ENCODE assay signal across 18 mouse cellular contexts in genomic region chr10:23156866-23157625, GRCm38 (mm10).
DNase-seq lines count a peak whose midpoint lies in the region; ATAC-seq lines count a peak whose summit lies in the region.
"Had no signal": no experiment of that assay in that cellular context is flagged by ENCODE, and none has a peak within 500 bp of the region (broad histone marks: within the 10 kb centered on the region; RNA-seq: fewer than 3 reads in every experiment).

No protein-coding gene starts in this region.

- H3K27me3 ChIP-seq in forebrain, embryonic 10.5 days (ENCODE audit: poor library complexity, severe bottlenecking): no peaks in the 10 kb centered on the region
- H3K27me3 ChIP-seq in forebrain, embryonic 12.5 days: no peaks in the 10 kb centered on the region
- no peaks in the 10 kb centered on the region for H3K27me3 ChIP-seq in heart, embryonic 15.5 days
- no peaks in the 10 kb centered on the region for H3K27me3 ChIP-seq in limb, embryonic 12.5 days
- H3K27me3 ChIP-seq in hindbrain, embryonic 12.5 days: no peaks in the 10 kb centered on the region

- no peak overlapping the region for H3K4me2 ChIP-seq in forebrain, embryonic 12.5 days
- no peak overlapping the region for H3K4me2 ChIP-seq in heart, embryonic 15.5 days
- H3K4me2 ChIP-seq in limb, embryonic 12.5 days: no peak overlapping the region
- H3K4me2 ChIP-seq in hindbrain, embryonic 12.5 days (replicated peaks): no peak overlapping the region

- H3K36me3 ChIP-seq in forebrain, embryonic 10.5 days (replicated peaks): peaks cover 10% of the 10 kb centered on the region
- H3K36me3 ChIP-seq in forebrain, embryonic 12.5 days (replicated peaks): no peaks in the 10 kb centered on the region
- no peaks in the 10 kb centered on the region for H3K36me3 ChIP-seq in heart, embryonic 15.5 days
- peaks cover 2% of the 10 kb centered on the region; the same call in 1 of the 2 replicates for H3K36me3 ChIP-seq in limb, embryonic 12.5 days
- no peaks in the 10 kb centered on the region for H3K36me3 ChIP-seq in hindbrain, embryonic 12.5 days

- no peak overlapping the region for H3K9ac ChIP-seq in forebrain, embryonic 12.5 days
- H3K9ac ChIP-seq in heart, embryonic 15.5 days: no peak overlapping the region
- no peak overlapping the region for H3K9ac ChIP-seq in limb, embryonic 12.5 days (replicated peaks)
- no peak overlapping the region for H3K9ac ChIP-seq in hindbrain, embryonic 12.5 days
- H3K9ac ChIP-seq: liver, postnatal 0 days had no signal

- no peak for DNase-seq in forebrain, embryonic 10.5 days (ENCODE audit: extremely low spot score, low spot score)
- DNase-seq in heart, adult 9 months (ENCODE audit: low spot score in 2 of 2): no peak
- peak; percentile 9 for DNase-seq in brain, adult 2 months (ENCODE audit: low read depth, low spot score)
- DNase-seq in kidney, postnatal 36 days: no peak
- DNase-seq: cerebellum, postnatal 36 days; kidney, adult 11 months; liver; liver, postnatal 0 days; lung, postnatal 36 days; right cerebral cortex, postnatal 4 days had no signal

- no peaks in the 10 kb centered on the region for H3K9me3 ChIP-seq in forebrain, embryonic 10.5 days
- H3K9me3 ChIP-seq in forebrain, embryonic 12.5 days: no peaks in the 10 kb centered on the region
- H3K9me3 ChIP-seq in heart, embryonic 15.5 days (replicated peaks): no peaks in the 10 kb centered on the region
- no peaks in the 10 kb centered on the region for H3K9me3 ChIP-seq in limb, embryonic 12.5 days
- no peaks in the 10 kb centered on the region for H3K9me3 ChIP-seq in hindbrain, embryonic 12.5 days (replicated peaks)

- H3K4me1 ChIP-seq in forebrain, embryonic 10.5 days: no peaks in the 10 kb centered on the region
- H3K4me1 ChIP-seq in forebrain, embryonic 12.5 days: no peaks in the 10 kb centered on the region; the same call in 1 of the 2 replicates
- H3K4me1 ChIP-seq in heart, embryonic 15.5 days (replicated peaks): peaks cover 3% of the 10 kb centered on the region
- peaks cover 25% of the 10 kb centered on the region for H3K4me1 ChIP-seq in limb, embryonic 12.5 days (replicated peaks)
- H3K4me1 ChIP-seq in hindbrain, embryonic 12.5 days: no peaks in the 10 kb centered on the region

- no peak for ATAC-seq in forebrain, embryonic 12.5 days (ENCODE audit: low FRiP score)
- ATAC-seq in heart, embryonic 15.5 days (replicated peaks; ENCODE audit: insufficient number of reproducible peaks, insufficient read depth, low FRiP score, low read depth): no peak; the same call in 1 of the 2 replicates
- no peak for ATAC-seq in limb, embryonic 12.5 days (ENCODE audit: insufficient number of reproducible peaks, insufficient read depth, low FRiP score, low TSS enrichment, low read depth)
- no peak for ATAC-seq in hindbrain, embryonic 12.5 days (ENCODE audit: low FRiP score)
- ATAC-seq: hindbrain, embryonic 16.5 days; liver, postnatal 0 days had no signal

- WGBS in forebrain, embryonic 10.5 days: 84% methylated on average over 18 of the region's 18 CpGs
- 85% methylated on average over 18 of the region's 18 CpGs for WGBS in forebrain, embryonic 12.5 days
- WGBS in heart, embryonic 15.5 days: 49% methylated on average over 18 of the region's 18 CpGs
- WGBS in limb, embryonic 12.5 days: 38% methylated on average over 18 of the region's 18 CpGs
- WGBS in hindbrain, embryonic 12.5 days: 83% methylated on average over 18 of the region's 18 CpGs

- no peak overlapping the region for H3K4me3 ChIP-seq in forebrain, embryonic 10.5 days
- H3K4me3 ChIP-seq in forebrain, embryonic 12.5 days (replicated peaks): no peak overlapping the region
- no peak overlapping the region for H3K4me3 ChIP-seq in heart, embryonic 15.5 days
- no peak overlapping the region for H3K4me3 ChIP-seq in limb, embryonic 12.5 days (replicated peaks)
- H3K4me3 ChIP-seq in hindbrain, embryonic 12.5 days: no peak overlapping the region
- H3K4me3 ChIP-seq: left cerebral cortex, adult 2 months; myocyte had no signal

- peak overlapping the region; percentile 40; the same call in 1 of the 2 replicates for H3K27ac ChIP-seq in forebrain, embryonic 10.5 days
- H3K27ac ChIP-seq in forebrain, embryonic 12.5 days: no peak overlapping the region
- H3K27ac ChIP-seq in heart, embryonic 15.5 days: peak overlapping the region; percentile 40; the same call in 1 of the 2 replicates
- H3K27ac ChIP-seq in limb, embryonic 12.5 days: peak overlapping the region; percentile 62; the same call in 1 of the 2 replicates
- H3K27ac ChIP-seq in hindbrain, embryonic 12.5 days: no peak overlapping the region
- H3K27ac ChIP-seq: kidney, postnatal 0 days; left cerebral cortex, adult 2 months had no signal

Comparison
In these comparisons a context has a peak if more than half of its experiments do, and no peak if none do; other contexts are left out.
1. H3K27ac ChIP-seq: peak in forebrain, embryonic 10.5 days (single experiment), heart, embryonic 15.5 days (single experiment) and limb, embryonic 12.5 days (single experiment); none in forebrain, embryonic 12.5 days (single experiment) and hindbrain, embryonic 12.5 days (single experiment).